ENCODE assay signal across 8 mouse cellular contexts in genomic region chr10:108568136-108568535, GRCm38 (mm10).
DNase-seq lines count a peak whose midpoint lies in the region; ATAC-seq lines count a peak whose summit lies in the region.

No protein-coding gene starts in this region.

- no peak overlapping the region for H3K4me2 ChIP-seq in liver, embryonic 12.5 days
- no peak overlapping the region for H3K4me2 ChIP-seq in embryonic facial prominence, embryonic 12.5 days (replicated peaks)
- H3K4me2 ChIP-seq in neural tube, embryonic 13.5 days, result peak overlapping the region; percentile 22; the same call in 1 of the 2 replicates

- H3K4me1 ChIP-seq in liver, embryonic 12.5 days, result no peaks in the 10 kb centered on the region
- H3K4me1 ChIP-seq in embryonic facial prominence, embryonic 12.5 days, result peaks cover 6% of the 10 kb centered on the region; the same call in 1 of the 2 replicates
- peaks cover 27% of the 10 kb centered on the region for H3K4me1 ChIP-seq in neural tube, embryonic 13.5 days (replicated peaks)

- H3K36me3 ChIP-seq in liver, embryonic 12.5 days, result no peaks in the 10 kb centered on the region
- H3K36me3 ChIP-seq in embryonic facial prominence, embryonic 12.5 days, result no peaks in the 10 kb centered on the region
- H3K36me3 ChIP-seq in neural tube, embryonic 13.5 days, result no peaks in the 10 kb centered on the region

- no peak overlapping the region for H3K27ac ChIP-seq in liver, embryonic 12.5 days
- H3K27ac ChIP-seq in embryonic facial prominence, embryonic 12.5 days, result no peak overlapping the region
- peak overlapping the region; percentile 68 for H3K27ac ChIP-seq in neural tube, embryonic 13.5 days (replicated peaks)

- H3K9me3 ChIP-seq in liver, embryonic 12.5 days (replicated peaks), result no peaks in the 10 kb centered on the region
- H3K9me3 ChIP-seq in embryonic facial prominence, embryonic 12.5 days, result no peaks in the 10 kb centered on the region
- H3K9me3 ChIP-seq in neural tube, embryonic 13.5 days, result no peaks in the 10 kb centered on the region

- H3K27me3 ChIP-seq in liver, embryonic 12.5 days (replicated peaks), result 0 out of 2 replicates have a peak, but pooled peaks cover 3% of the 10 kb centered on the region
- no peaks in the 10 kb centered on the region for H3K27me3 ChIP-seq in embryonic facial prominence, embryonic 12.5 days
- no peaks in the 10 kb centered on the region for H3K27me3 ChIP-seq in neural tube, embryonic 13.5 days

- H3K4me3 ChIP-seq in liver, embryonic 12.5 days, result no peak overlapping the region
- H3K4me3 ChIP-seq in embryonic facial prominence, embryonic 12.5 days, result no peak overlapping the region
- H3K4me3 ChIP-seq in neural tube, embryonic 13.5 days, result no peak overlapping the region

- DNase-seq in liver, result peak; percentile 18
- DNase-seq in kidney, adult 8-10 months, result peak; percentile 85 to 86
- DNase-seq in cerebellum, postnatal 36 days, result no peak
- no peak for DNase-seq in right cerebral cortex, postnatal 14 days
- no peak for DNase-seq in left cerebral cortex, adult 11 months (ENCODE audit: low spot score)

- no peak overlapping the region for H3K9ac ChIP-seq in liver, embryonic 12.5 days
- no peak overlapping the region for H3K9ac ChIP-seq in embryonic facial prominence, embryonic 12.5 days
- H3K9ac ChIP-seq in neural tube, embryonic 13.5 days, result no peak overlapping the region

- WGBS in liver, embryonic 12.5 days (ENCODE audit: insufficient replicate concordance), result 31% methylated on average over 8 of the region's 8 CpGs
- 14% methylated on average over 8 of the region's 8 CpGs for WGBS in embryonic facial prominence, embryonic 12.5 days
- WGBS in neural tube, embryonic 13.5 days, result 2% methylated on average over 8 of the region's 8 CpGs

- ATAC-seq in liver, embryonic 12.5 days, result no peak
- peak; percentile 74; the same call in 1 of the 2 replicates for ATAC-seq in embryonic facial prominence, embryonic 12.5 days (ENCODE audit: insufficient number of reproducible peaks, insufficient read depth, low FRiP score, low TSS enrichment)
- peak; percentile 76 for ATAC-seq in neural tube, embryonic 13.5 days (ENCODE audit: low read depth)

Comparison
In these comparisons a context has a peak if more than half of its experiments do, and no peak if none do; other contexts are left out.
1. DNase-seq: peak in liver (single experiment) and kidney, adult 8-10 months (2 of 2); none in cerebellum, postnatal 36 days (0 of 2), right cerebral cortex, postnatal 14 days (single experiment) and left cerebral cortex, adult 11 months (single experiment).